25 mouse cellular contexts compared by ENCODE assay signal in genomic region chr16:97353013-97353412, GRCm38 (mm10). TPM values are rescaled to one million over a fixed set of nuclear protein-coding genes. Genes with fewer than 3 reads are reported as not detected.
DNase-seq lines count a peak whose midpoint lies in the region; ATAC-seq lines count a peak whose summit lies in the region.
"Had no signal": no experiment of that assay in that cellular context is flagged by ENCODE, and none has a peak within 500 bp of the region (broad histone marks: within the 10 kb centered on the region; RNA-seq: fewer than 3 reads in every experiment).

No protein-coding gene starts in this region.

- H3K4me1 ChIP-seq in liver, embryonic 13.5 days (replicated peaks), result 0 out of 2 replicates have a peak, but pooled peaks cover 3% of the 10 kb centered on the region
- no peaks in the 10 kb centered on the region for H3K4me1 ChIP-seq in liver, embryonic 12.5 days
- no peaks in the 10 kb centered on the region for H3K4me1 ChIP-seq in stomach, embryonic 14.5 days (ENCODE audit: control insufficient read depth, insufficient read depth, low read length)
- H3K4me1 ChIP-seq in neural tube, embryonic 15.5 days, result peaks cover 22% of the 10 kb centered on the region

- H3K9ac ChIP-seq in liver, embryonic 13.5 days, result no peak overlapping the region
- no peak overlapping the region for H3K9ac ChIP-seq in liver, embryonic 12.5 days
- H3K9ac ChIP-seq in stomach, embryonic 14.5 days (replicated peaks; ENCODE audit: low read depth, low read length), result no peak overlapping the region
- no peak overlapping the region for H3K9ac ChIP-seq in neural tube, embryonic 15.5 days (replicated peaks)
- H3K9ac ChIP-seq: forebrain, embryonic 13.5 days; heart, embryonic 12.5 days; heart, embryonic 15.5 days; hindbrain, embryonic 13.5 days had no signal

- H3K9me3 ChIP-seq in liver, embryonic 13.5 days (replicated peaks), result no peaks in the 10 kb centered on the region
- no peaks in the 10 kb centered on the region for H3K9me3 ChIP-seq in liver, embryonic 12.5 days (replicated peaks)
- H3K9me3 ChIP-seq in stomach, embryonic 14.5 days (ENCODE audit: control insufficient read depth, low read depth, low read length), result no peaks in the 10 kb centered on the region
- no peaks in the 10 kb centered on the region for H3K9me3 ChIP-seq in neural tube, embryonic 15.5 days (replicated peaks)
- H3K9me3 ChIP-seq: forebrain, embryonic 10.5 days; forebrain, embryonic 13.5 days; heart, embryonic 12.5 days; heart, embryonic 15.5 days; hindbrain, embryonic 10.5 days; hindbrain, embryonic 13.5 days had no signal

- ATAC-seq in liver, embryonic 13.5 days (ENCODE audit: low read depth), result peak; percentile 36; the same call in 1 of the 2 replicates
- no peak for ATAC-seq in liver, embryonic 12.5 days
- ATAC-seq in stomach, embryonic 14.5 days (ENCODE audit: insufficient number of reproducible peaks, insufficient read depth, low FRiP score, low read depth), result no peak; the same call in 1 of the 2 replicates
- no peak for ATAC-seq in neural tube, embryonic 15.5 days (ENCODE audit: low FRiP score)
- ATAC-seq: activated CD4-positive, CD25-positive, alpha-beta regulatory T cell, adult 4 months; forebrain, embryonic 13.5 days; forebrain, embryonic 16.5 days had no signal

- 55% methylated on average over 2 of the region's 2 CpGs for WGBS in liver, embryonic 13.5 days (ENCODE audit: insufficient replicate concordance)
- 56% methylated on average over 2 of the region's 2 CpGs for WGBS in liver, embryonic 12.5 days (ENCODE audit: insufficient replicate concordance)
- WGBS in stomach, embryonic 14.5 days, result 43% methylated on average over 2 of the region's 2 CpGs
- 89% methylated on average over 2 of the region's 2 CpGs for WGBS in neural tube, embryonic 15.5 days

- H3K36me3 ChIP-seq in liver, embryonic 13.5 days, result no peaks in the 10 kb centered on the region
- H3K36me3 ChIP-seq in liver, embryonic 12.5 days, result no peaks in the 10 kb centered on the region
- H3K36me3 ChIP-seq in stomach, embryonic 14.5 days (ENCODE audit: control insufficient read depth, insufficient read depth, low read length), result no peaks in the 10 kb centered on the region
- H3K36me3 ChIP-seq in neural tube, embryonic 15.5 days, result no peaks in the 10 kb centered on the region
- H3K36me3 ChIP-seq: forebrain, embryonic 10.5 days; heart, embryonic 12.5 days; heart, embryonic 15.5 days; hindbrain, embryonic 10.5 days; hindbrain, embryonic 13.5 days had no signal

- peaks cover 28% of the 10 kb centered on the region for H3K27me3 ChIP-seq in liver, embryonic 13.5 days
- H3K27me3 ChIP-seq in liver, embryonic 12.5 days (replicated peaks), result peaks cover 33% of the 10 kb centered on the region
- H3K27me3 ChIP-seq in stomach, embryonic 14.5 days (ENCODE audit: control insufficient read depth, insufficient read depth, low read length), result 0 out of 2 replicates have a peak, but pooled peaks cover 3% of the 10 kb centered on the region
- H3K27me3 ChIP-seq in neural tube, embryonic 15.5 days (replicated peaks), result peaks cover 19% of the 10 kb centered on the region
- H3K27me3 ChIP-seq: heart, embryonic 15.5 days had no signal

- no peak overlapping the region for H3K4me3 ChIP-seq in liver, embryonic 13.5 days (replicated peaks)
- H3K4me3 ChIP-seq in liver, embryonic 12.5 days, result no peak overlapping the region
- no peak overlapping the region for H3K4me3 ChIP-seq in stomach, embryonic 14.5 days (ENCODE audit: low read depth, low read length)
- H3K4me3 ChIP-seq in neural tube, embryonic 15.5 days (replicated peaks), result no peak overlapping the region
- H3K4me3 ChIP-seq: forebrain, embryonic 10.5 days; forebrain, embryonic 13.5 days; heart, embryonic 12.5 days; heart, embryonic 15.5 days; hindbrain, embryonic 10.5 days; hindbrain, embryonic 13.5 days had no signal

- DNase-seq in heart, adult 11 months, result peak; percentile 33
- no peak for DNase-seq in heart, adult 9 months (ENCODE audit: low spot score in 2 of 2)
- no peak for DNase-seq in liver, embryonic 13.5 days
- DNase-seq in yolk sac, embryonic 10.5 days (ENCODE audit: low spot score), result peak; percentile 18
- DNase-seq in c-Kit-positive CD71-positive TER-119-positive erythroid progenitor cells, embryonic 14.5 days (ENCODE audit: low spot score), result no peak
- DNase-seq: adrenal gland, adult 8-10 months; adrenal gland, postnatal 25 days; cerebellum, adult 18-20 months; cerebellum, adult 9-10 months; cerebellum, postnatal 14 days; gastrocnemius, postnatal 10 days; gastrocnemius, postnatal 36 days; heart, postnatal 10 days; heart, postnatal 36 days had no signal

- no peak overlapping the region for H3K4me2 ChIP-seq in liver, embryonic 13.5 days
- H3K4me2 ChIP-seq in liver, embryonic 12.5 days, result no peak overlapping the region
- no peak overlapping the region for H3K4me2 ChIP-seq in stomach, embryonic 14.5 days (replicated peaks; ENCODE audit: low read depth, low read length)
- no peak overlapping the region for H3K4me2 ChIP-seq in neural tube, embryonic 15.5 days
- H3K4me2 ChIP-seq: forebrain, embryonic 13.5 days; heart, embryonic 12.5 days; heart, embryonic 15.5 days; hindbrain, embryonic 13.5 days had no signal

- no peak overlapping the region for H3K27ac ChIP-seq in liver, embryonic 13.5 days
- no peak overlapping the region for H3K27ac ChIP-seq in liver, embryonic 12.5 days
- H3K27ac ChIP-seq in stomach, embryonic 14.5 days (ENCODE audit: low read length), result peak overlapping the region; percentile 27; the same call in 1 of the 2 replicates
- no peak overlapping the region for H3K27ac ChIP-seq in neural tube, embryonic 15.5 days (replicated peaks)
- H3K27ac ChIP-seq: forebrain, embryonic 10.5 days; forebrain, embryonic 13.5 days; heart, embryonic 15.5 days; hindbrain, embryonic 10.5 days; hindbrain, embryonic 13.5 days had no signal

RNA-seq across cellular contexts. Expression of gene Bace2, which starts 3.5 kb away (rescaled TPM):
- 3.6 and 6.2 TPM in 2 replicates for polyA plus RNA-seq in liver, embryonic 13.5 days (2015; fragmentation: Nextera tagmentation; extraction: Ambion mirVana)
- 4.3 and 7.0 TPM in 2 replicates for polyA plus RNA-seq in liver, embryonic 12.5 days (2016; fragmentation: Nextera tagmentation; extraction: Ambion mirVana)
- 89.0 and 110 TPM in 2 replicates for polyA plus RNA-seq in stomach, embryonic 14.5 days (2014; fragmentation: Nextera tagmentation; extraction: Ambion mirVana)
- 7.6 and 8.5 TPM in 2 replicates for polyA plus RNA-seq in neural tube, embryonic 15.5 days (2015; fragmentation: Nextera tagmentation; extraction: Ambion mirVana)

Comparison
In these comparisons a context has a peak if more than half of its experiments do, and no peak if none do; other contexts are left out.
1. DNase-seq: peak in heart, adult 11 months (single experiment) and yolk sac, embryonic 10.5 days (single experiment); none in heart, adult 9 months (0 of 2), liver, embryonic 13.5 days (single experiment) and c-Kit-positive CD71-positive TER-119-positive erythroid progenitor cells, embryonic 14.5 days (single experiment).